Comparison of ENCODE assay signal across 9 mouse cellular contexts in the genomic region with DNA sequence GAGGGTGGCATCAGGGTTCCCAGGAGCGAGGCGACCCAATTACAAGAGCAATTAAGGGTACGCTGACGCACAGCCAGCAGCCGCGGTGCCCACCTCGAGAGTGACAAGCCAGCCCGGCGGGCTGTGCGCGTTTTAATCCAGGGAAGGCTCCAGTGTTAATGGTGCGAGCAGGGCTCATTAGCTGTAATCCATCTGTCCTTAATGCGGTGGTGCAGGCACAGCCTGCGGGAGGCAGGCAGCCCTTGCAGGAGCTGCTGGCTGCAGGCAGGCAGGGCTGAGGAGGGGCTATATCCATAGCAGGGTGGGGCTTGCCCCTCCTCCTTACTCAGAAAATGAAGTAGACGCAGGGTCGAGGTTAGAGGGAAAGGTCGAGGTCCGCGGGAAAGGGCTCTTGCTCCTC.
DNase-seq lines count a peak whose midpoint lies in the region; ATAC-seq and TF ChIP-seq lines count a peak whose summit lies in the region.
"Had no signal": no experiment of that assay in that cellular context is flagged by ENCODE, and none has a peak within 500 bp of the region (broad histone marks: within the 10 kb centered on the region; RNA-seq: fewer than 3 reads in every experiment).

No protein-coding gene starts in this region.

- H3K4me3 ChIP-seq in kidney, postnatal 0 days (replicated peaks; ENCODE audit: low read depth, low read length) = no peak overlapping the region
- no peak overlapping the region for H3K4me3 ChIP-seq in embryonic facial prominence, embryonic 12.5 days
- no peak overlapping the region for H3K4me3 ChIP-seq in olfactory bulb, adult 2 months (ENCODE audit: insufficient read depth, low read depth, low read length)

- no peaks in the 10 kb centered on the region for H3K27me3 ChIP-seq in kidney, postnatal 0 days (ENCODE audit: insufficient read depth, low read length)
- H3K27me3 ChIP-seq in embryonic facial prominence, embryonic 12.5 days = peaks cover 11% of the 10 kb centered on the region

- peak; percentile 53 for DNase-seq in kidney, postnatal 0 days (ENCODE audit: low spot score)
- no peak for DNase-seq in kidney, postnatal 4 days
- DNase-seq in layer of hippocampus, adult 8-10 months (ENCODE audit: low spot score in 2 of 2) = peak; percentile 63 to 68
- no peak for DNase-seq in urinary bladder, postnatal 36 days (ENCODE audit: low spot score in 2 of 2)
- DNase-seq in cerebellum, adult 18-20 months = no peak
- no peak for DNase-seq in heart, postnatal 10 days
- DNase-seq: heart, adult 11 months had no signal

- H3K27ac ChIP-seq in kidney, postnatal 0 days = no peak overlapping the region
- no peak overlapping the region for H3K27ac ChIP-seq in embryonic facial prominence, embryonic 12.5 days
- H3K27ac ChIP-seq in olfactory bulb, adult 2 months (ENCODE audit: insufficient read depth, low read depth, low read length) = peak overlapping the region; percentile 81

- H3K4me2 ChIP-seq in kidney, postnatal 0 days (ENCODE audit: low read length) = no peak overlapping the region
- H3K4me2 ChIP-seq in embryonic facial prominence, embryonic 12.5 days (replicated peaks) = peak overlapping the region; percentile 20; the same call in 1 of the 2 replicates

- 0 out of 2 replicates have a peak, but pooled peaks have one; percentile 14 for TF ChIP-seq POLR2A in olfactory bulb, adult 2 months (IDR thresholded peaks at IDR 0.05; ENCODE audit: insufficient read depth, low read depth, low read length)

- peaks cover 47% of the 10 kb centered on the region for H3K4me1 ChIP-seq in kidney, postnatal 0 days (replicated peaks; ENCODE audit: insufficient read depth, low read length)
- peaks cover 52% of the 10 kb centered on the region for H3K4me1 ChIP-seq in embryonic facial prominence, embryonic 12.5 days
- H3K4me1 ChIP-seq in olfactory bulb, adult 2 months (ENCODE audit: control insufficient read depth, insufficient read depth, low read length) = peaks cover 81% of the 10 kb centered on the region

- H3K9me3 ChIP-seq in kidney, postnatal 0 days (replicated peaks; ENCODE audit: low read length) = no peaks in the 10 kb centered on the region
- no peaks in the 10 kb centered on the region for H3K9me3 ChIP-seq in embryonic facial prominence, embryonic 12.5 days

- ATAC-seq in kidney, postnatal 0 days (replicated peaks; ENCODE audit: low FRiP score, low read depth) = no peak
- ATAC-seq in embryonic facial prominence, embryonic 12.5 days (ENCODE audit: insufficient number of reproducible peaks, insufficient read depth, low FRiP score, low TSS enrichment) = 0 out of 2 replicates have a peak, but pooled peaks have one; percentile 44

- no peaks in the 10 kb centered on the region for H3K36me3 ChIP-seq in kidney, postnatal 0 days (ENCODE audit: insufficient read depth, low read length)
- H3K36me3 ChIP-seq in embryonic facial prominence, embryonic 12.5 days = no peaks in the 10 kb centered on the region

- TF ChIP-seq CTCF in kidney, postnatal 0 days (IDR thresholded peaks at IDR 0.05; ENCODE audit: low read depth) = no peak
- no peak for TF ChIP-seq CTCF in olfactory bulb, adult 2 months (IDR thresholded peaks at IDR 0.05; ENCODE audit: insufficient read depth, low read depth, low read length)

- no peak overlapping the region for H3K9ac ChIP-seq in kidney, postnatal 0 days (ENCODE audit: low read depth, low read length)
- no peak overlapping the region for H3K9ac ChIP-seq in embryonic facial prominence, embryonic 12.5 days

- WGBS in kidney, postnatal 0 days = 22% methylated on average over 19 of the region's 19 CpGs
- 6% methylated on average over 19 of the region's 19 CpGs for WGBS in embryonic facial prominence, embryonic 12.5 days
- 15% methylated on average over 19 of the region's 19 CpGs for WGBS in olfactory bulb, adult 2 months

- intact Hi-C loops in heart, postnatal 10 days (cut with DNase I) = no loop called here

Comparison
In these comparisons a context has a peak if more than half of its experiments do, and no peak if none do; other contexts are left out.
1. DNase-seq: peak in kidney, postnatal 0 days (single experiment) and layer of hippocampus, adult 8-10 months (2 of 2); none in kidney, postnatal 4 days (0 of 2), urinary bladder, postnatal 36 days (0 of 2), cerebellum, adult 18-20 months (0 of 2) and heart, postnatal 10 days (0 of 2).